Mouse (Mus musculus) thymus, adult 2 months (tissue): ENCODE data around the gene Nptxr. TPM values are rescaled to one million over a fixed set of nuclear protein-coding genes. Genes with fewer than 3 reads are reported as not detected.
A peak's percentile ranks its signal among the peaks of the same experiment; 100 is the strongest.

Experiments used
- DNase-seq: peaks from one replicate; pipeline ENCODE4 v3.0.0; 2021
- H3K27ac ChIP-seq: fragments of 200-500 bp; 2 replicates; pipeline ENCODE4 v1.5.1; 2012; ENCODE audit warnings: low read length, control low read depth; ENCODE audit not compliant: control insufficient read depth, insufficient read depth
- H3K27me3 ChIP-seq: fragments of 200-500 bp; 2 replicates; pipeline ENCODE4 v1.6.1; 2012; ENCODE audit warnings: mild to moderate bottlenecking, low read length, moderate library complexity, mixed read lengths; ENCODE audit not compliant: control insufficient read depth, insufficient read depth
- H3K36me3 ChIP-seq: fragments of 200-500 bp; 2 replicates; pipeline ENCODE4 v1.6.1; 2012; ENCODE audit warnings: mild to moderate bottlenecking, low read length, moderate library complexity; ENCODE audit not compliant: control insufficient read depth, insufficient read depth
- H3K4me1 ChIP-seq: fragments of 200-500 bp; replicated peaks from 2 replicates; pipeline ENCODE4 v1.6.1; 2012; ENCODE audit warnings: low read length; ENCODE audit not compliant: control insufficient read depth, insufficient read depth
- H3K4me3 ChIP-seq: fragments of 200-500 bp; 2 replicates; pipeline ENCODE4 v1.5.1; 2012; ENCODE audit warnings: mild to moderate bottlenecking, low read length, control low read depth, moderate library complexity; ENCODE audit not compliant: control insufficient read depth, insufficient read depth
- CTCF ChIP-seq: fragments of 200-500 bp; IDR thresholded peaks from 2 replicates; pipeline ENCODE4 v1.5.1; 2012; ENCODE audit warnings: mild to moderate bottlenecking, control low read depth, low read length, moderate library complexity, borderline replicate concordance; ENCODE audit not compliant: control insufficient read depth, poor library complexity, insufficient read depth; ENCODE audit errors: extremely low read depth
- POLR2A ChIP-seq: fragments of 200-500 bp; IDR thresholded peaks from 2 replicates; pipeline ENCODE4 v1.6.1; 2012; ENCODE audit warnings: mild to moderate bottlenecking, low read length, control low read depth, moderate library complexity; ENCODE audit not compliant: control insufficient read depth, poor library complexity, insufficient read depth; ENCODE audit errors: extremely low read depth
- WGBS: fragments of 180-500 bp; shearing (Covaris S2); methylation state at CpG from one replicate; pipeline ENCODE4 v1.1.7; 2018; 5-methylcytosine and 5-hydroxymethylcytosine counted together
- polyA plus RNA-seq: library from polyadenylated mRNA; depleted of rRNA; stranded (reverse); fragments of >200 nt; gene quantifications from 2 replicates; pipeline ENCODE4 v1.2.3, GENCODE M21; 2012

Nptxr gene
- polyA plus RNA-seq, 1 experiment: 1.2 TPM

- no peak overlapping the region for H3K27ac ChIP-seq
- H3K27me3 ChIP-seq: no peaks in the 10 kb centered on the region
- 98% methylated on average over 2 of the region's 2 CpGs for WGBS
- H3K4me1 ChIP-seq: no peaks in the 10 kb centered on the region
- no peak overlapping the region for H3K4me3 ChIP-seq
- H3K36me3 ChIP-seq: no peaks in the 10 kb centered on the region
- TF ChIP-seq POLR2A: no peak
- no peak for TF ChIP-seq CTCF
- DNase-seq: no peak
Measured at GRCm38 (mm10) chr15:79765361-79765760, 39.2 kb downstream of the Nptxr start.

DNA sequence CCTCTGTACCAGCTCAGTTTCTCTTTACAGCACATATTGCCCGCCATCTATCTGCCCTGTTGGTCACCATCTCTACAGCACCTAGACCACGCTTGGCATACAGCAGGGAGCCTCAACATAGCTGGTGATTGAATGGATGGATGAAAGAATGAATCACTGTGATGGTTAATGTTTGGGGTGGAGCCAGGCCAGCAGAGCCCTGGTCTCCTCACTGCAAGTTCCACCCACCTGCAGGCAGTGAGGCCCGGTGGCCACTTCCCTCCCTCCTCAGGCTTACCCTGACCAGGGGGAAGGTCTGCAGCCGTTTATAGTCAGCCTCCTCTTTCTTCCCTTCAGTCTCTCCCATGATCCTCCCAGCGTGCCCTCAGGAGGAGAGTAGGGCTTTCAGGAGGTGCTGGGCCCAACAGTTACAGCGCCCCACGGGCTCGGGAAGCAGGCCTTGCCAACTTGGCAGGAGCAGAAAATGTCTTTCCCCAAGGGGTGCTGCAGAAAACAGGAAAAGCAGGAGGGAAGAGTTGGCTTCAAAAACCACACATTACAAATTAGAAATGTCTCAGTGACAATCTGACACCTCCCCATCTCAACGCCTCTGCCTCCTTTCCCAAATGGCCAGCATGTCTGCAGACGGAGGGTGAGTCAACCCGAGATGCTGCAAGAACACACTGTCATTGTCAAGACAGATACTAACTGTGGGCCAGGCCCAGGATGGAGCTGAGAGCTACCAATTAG is 39.9 kb downstream of the Nptxr start:
- no peaks in the 10 kb centered on the region for H3K27me3 ChIP-seq
- no peak overlapping the region for H3K4me3 ChIP-seq
- H3K36me3 ChIP-seq: no peaks in the 10 kb centered on the region
- H3K27ac ChIP-seq: no peak overlapping the region
- DNase-seq: no peak
- TF ChIP-seq CTCF (no peak), POLR2A (no peak)
- H3K4me1 ChIP-seq: no peaks in the 10 kb centered on the region
- WGBS: 92% methylated on average over 11 of the region's 11 CpGs

DNA sequence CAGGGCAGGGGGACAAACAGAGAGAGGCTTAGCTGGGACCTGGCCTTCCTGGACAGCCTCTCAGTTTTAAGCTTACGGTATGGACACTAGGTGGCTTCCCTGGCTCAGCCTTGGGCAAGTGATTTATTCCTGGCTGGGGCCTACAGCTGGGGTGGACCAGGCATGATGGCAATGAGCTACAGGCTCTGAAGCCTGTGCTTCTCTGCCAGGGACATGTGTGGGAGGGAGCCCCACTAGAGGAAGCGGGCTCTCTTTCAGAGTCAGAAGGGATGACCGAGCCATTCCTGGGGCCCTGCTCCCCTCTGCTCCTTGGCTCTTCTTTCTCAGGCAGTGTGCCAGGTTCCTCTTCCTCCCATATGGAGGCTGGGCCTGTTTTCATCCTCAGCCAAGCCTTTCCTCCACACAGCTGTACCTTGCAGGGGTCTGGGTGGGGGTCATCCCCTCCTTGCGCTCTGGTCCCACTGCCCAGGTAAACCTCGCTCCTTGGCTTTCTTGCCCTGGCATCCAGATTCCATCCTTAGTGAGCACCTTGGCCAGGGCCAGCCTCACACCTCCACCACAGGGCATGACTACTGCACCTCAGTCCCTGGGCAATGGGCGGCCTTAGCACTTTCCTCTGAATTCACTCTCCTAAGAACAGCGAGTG is 40.8 kb downstream of the Nptxr start:
- 97% methylated on average over 7 of the region's 7 CpGs for WGBS
- no peak overlapping the region for H3K4me3 ChIP-seq
- H3K4me1 ChIP-seq: no peaks in the 10 kb centered on the region
- no peaks in the 10 kb centered on the region for H3K27me3 ChIP-seq
- DNase-seq: no peak
- H3K36me3 ChIP-seq: no peaks in the 10 kb centered on the region
- 0 out of 2 replicates have a peak, but pooled peaks have one; percentile 16 for TF ChIP-seq POLR2A
- TF ChIP-seq CTCF: no peak
- H3K27ac ChIP-seq: no peak overlapping the region

DNA sequence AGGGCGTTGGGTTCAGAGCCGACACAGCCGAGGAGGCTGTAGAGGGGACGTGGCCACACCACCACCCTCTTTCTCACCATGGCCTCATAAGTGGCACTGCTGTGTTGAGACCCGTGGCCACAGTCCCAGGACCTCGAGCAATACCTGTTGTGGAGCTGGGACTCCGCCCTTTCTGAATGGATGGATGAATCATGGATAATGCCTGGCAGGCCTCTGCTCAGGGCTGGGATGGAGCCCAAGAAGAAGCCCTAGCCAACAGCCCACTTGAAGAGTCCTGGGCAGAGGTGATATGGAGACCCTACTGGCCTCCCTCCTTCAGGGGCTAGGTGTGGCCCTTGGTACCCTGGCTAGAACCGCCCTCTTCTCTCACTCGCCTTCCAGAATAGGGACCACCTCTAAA is 41.6 kb downstream of the Nptxr start:
- Histone ChIP-seq H3K27ac (no peak overlapping the region), H3K4me3 (no peak overlapping the region), H3K4me1 (no peaks in the 10 kb centered on the region), H3K27me3 (no peaks in the 10 kb centered on the region), H3K36me3 (no peaks in the 10 kb centered on the region)
- TF ChIP-seq POLR2A: no peak
- TF ChIP-seq CTCF: no peak
- DNase-seq: no peak
- WGBS: 94% methylated on average over 9 of the region's 9 CpGs

DNA sequence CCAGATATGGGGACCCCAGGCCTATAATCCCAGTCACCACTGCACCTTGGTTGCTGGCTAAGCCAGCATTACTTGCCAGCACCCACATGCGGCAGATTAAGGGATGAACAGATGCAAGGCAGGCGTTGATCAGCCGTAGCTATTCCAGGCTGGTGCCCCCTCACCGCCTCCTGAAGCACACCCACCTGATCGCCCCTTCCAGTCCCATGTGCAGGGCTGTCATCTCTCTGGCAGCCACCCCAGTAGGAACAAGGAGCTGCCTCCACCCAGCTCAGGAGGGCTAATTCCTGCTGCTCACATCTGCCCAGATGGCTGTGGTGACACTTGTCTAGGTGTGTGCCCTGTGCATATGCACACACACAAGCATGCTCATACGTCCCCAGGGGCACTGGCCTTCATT is 43.6 kb downstream of the Nptxr start:
- Histone ChIP-seq H3K4me3 (no peak overlapping the region), H3K4me1 (peaks cover 11% of the 10 kb centered on the region), H3K36me3 (no peaks in the 10 kb centered on the region)

GRCm38 (mm10) chr15:79757118-79757517 is 47.4 kb downstream of the Nptxr start:
- no peaks in the 10 kb centered on the region for H3K36me3 ChIP-seq
- H3K27ac ChIP-seq: no peak overlapping the region
- no peak for TF ChIP-seq CTCF
- TF ChIP-seq POLR2A: no peak
- H3K27me3 ChIP-seq: no peaks in the 10 kb centered on the region
- no peak overlapping the region for H3K4me3 ChIP-seq
- peaks cover 17% of the 10 kb centered on the region for H3K4me1 ChIP-seq
- DNase-seq: no peak
- WGBS: 91% methylated on average over 3 of the region's 3 CpGs

More for the DNA sequence above, 43.6 kb downstream of the Nptxr start:
- Histone ChIP-seq H3K27me3 (no peaks in the 10 kb centered on the region), H3K27ac (no peak overlapping the region)
- WGBS: 93% methylated on average over 6 of the region's 6 CpGs
- TF ChIP-seq CTCF: no peak
- TF ChIP-seq POLR2A: no peak
- no peak for DNase-seq
